Mouse (Mus musculus) WW6 (cell line): ENCODE measurements at regions not wholly inside any gene's neighbourhood (a gene's known extent, or its start where the extent isn't known, plus 50 kb on each side); places are given as distances from the start of the nearest gene placed in this dataset.
A peak's percentile ranks its signal among the peaks of the same experiment; 100 is the strongest.

Experiments used
- DNase-seq: peaks from one replicate; pipeline ENCODE4 v3.0.0-alpha.2; 2013; ENCODE audit warnings: low read depth, low spot score

DNA sequence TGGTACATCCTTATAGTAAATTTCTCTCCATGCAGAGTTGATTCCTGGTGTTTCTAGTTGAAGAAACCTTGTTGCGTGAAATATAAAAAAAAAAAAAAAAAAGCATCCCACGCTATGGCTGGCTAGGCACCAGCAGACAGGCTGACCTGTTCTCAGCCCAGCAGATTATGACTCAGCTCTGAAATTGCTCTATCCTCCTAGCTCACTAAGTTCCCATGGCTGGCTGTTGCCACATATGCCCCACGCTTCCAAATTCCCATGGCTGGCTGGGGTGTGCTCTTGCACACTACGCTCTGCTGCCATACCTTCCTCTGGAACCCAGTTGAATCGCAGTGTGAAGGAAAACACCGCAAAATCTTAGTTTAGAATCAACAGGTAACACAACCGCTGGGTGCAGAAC lies 270.1 kb downstream of the Mid1ip1 start:
- DNase-seq: no peak

DNA sequence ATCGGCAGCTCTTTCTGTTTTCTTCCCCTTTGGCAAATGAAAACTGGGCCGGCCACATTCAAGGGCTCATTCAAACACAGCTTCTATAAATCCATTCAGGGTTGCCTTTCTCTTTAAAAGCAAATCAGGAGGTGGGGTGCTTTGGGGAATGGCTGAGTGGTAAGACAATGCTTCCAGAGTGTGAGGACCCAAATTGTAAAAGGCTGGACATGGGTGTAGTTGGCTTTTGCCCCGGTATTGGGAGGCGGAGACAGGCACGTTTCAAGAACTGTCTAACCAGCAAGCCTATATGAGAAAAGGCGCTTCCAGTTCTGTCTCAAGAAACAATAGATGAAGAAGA lies 277.0 kb downstream of the Mid1ip1 start:
- no peak for DNase-seq

DNA sequence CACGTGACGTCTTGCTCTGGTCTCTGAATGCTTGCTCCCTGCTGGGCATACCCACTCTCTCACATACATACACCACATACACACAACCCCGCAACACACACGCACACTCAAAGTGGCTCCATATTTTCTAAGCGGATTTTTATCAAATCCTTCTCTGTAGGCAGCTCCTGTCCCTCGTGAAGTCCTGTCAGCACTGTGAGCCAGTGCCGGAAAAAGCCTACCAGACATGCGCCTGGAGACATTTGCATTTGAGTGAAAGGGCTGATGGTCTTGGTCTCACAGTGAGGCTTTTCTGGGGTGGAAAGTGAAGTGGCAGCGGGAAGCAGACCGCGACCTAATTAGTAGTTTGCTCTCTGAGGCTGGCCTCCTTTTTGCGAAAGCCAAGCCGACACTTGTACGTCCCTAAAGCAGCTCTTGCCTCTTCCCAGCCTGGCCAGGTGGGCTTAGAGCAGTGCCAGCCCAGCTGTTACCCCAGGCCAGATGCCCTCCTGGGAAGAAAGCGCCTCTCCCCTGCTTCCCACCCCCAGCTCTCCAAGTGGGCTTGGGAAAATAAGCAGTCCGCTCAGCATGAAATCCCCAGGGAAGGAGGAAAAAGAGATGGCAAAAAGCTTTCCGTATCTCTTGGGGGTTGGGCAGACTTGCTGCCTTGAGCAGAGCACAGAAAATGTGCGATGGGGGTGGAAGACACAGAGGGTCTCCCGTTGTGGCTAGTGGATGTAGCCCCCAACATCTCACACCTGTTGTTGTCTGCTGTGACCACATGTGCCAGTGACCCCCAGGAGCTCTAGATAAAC lies 277.6 kb downstream of the Mid1ip1 start:
- DNase-seq: no peak

DNA sequence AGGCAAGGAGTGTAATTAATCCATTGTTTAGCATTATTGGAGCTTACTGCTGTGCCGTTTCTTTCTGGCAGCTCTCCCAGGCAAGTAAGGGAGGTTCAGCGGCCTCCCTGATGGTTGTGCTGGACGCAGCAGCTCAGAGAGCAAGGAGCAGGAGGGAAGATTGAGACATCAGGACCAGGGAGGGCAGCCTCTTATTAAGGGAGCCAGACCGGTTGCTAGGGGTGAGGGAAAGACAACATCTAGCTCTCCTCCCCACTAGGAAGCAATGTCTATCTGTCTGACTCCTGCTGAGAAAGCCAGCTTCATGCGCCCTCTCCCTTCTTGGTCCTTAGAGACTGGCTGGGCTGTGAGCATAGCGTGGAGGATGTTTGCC lies 278.2 kb downstream of the Mid1ip1 start:
- no peak for DNase-seq

DNA sequence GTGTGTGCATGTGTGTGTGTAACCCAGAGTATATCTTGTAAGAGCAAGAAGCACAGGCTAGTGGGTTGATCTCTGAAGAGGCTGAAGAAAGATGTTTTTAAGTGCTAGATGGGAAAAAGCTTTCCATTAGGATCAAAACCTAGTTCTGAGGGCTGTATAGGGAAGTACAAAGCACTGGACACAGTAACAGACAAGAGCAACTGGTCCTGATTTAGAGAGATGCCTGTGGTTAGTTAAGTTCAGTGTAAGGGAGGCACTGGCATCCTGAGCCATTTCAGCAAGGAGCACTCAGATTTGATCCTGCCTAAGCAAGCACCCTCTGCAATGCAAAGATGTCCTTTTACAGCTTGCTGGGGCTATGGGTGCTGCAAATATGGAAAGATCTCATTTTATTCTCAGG lies 280.1 kb downstream of the Mid1ip1 start:
- DNase-seq: no peak

DNA sequence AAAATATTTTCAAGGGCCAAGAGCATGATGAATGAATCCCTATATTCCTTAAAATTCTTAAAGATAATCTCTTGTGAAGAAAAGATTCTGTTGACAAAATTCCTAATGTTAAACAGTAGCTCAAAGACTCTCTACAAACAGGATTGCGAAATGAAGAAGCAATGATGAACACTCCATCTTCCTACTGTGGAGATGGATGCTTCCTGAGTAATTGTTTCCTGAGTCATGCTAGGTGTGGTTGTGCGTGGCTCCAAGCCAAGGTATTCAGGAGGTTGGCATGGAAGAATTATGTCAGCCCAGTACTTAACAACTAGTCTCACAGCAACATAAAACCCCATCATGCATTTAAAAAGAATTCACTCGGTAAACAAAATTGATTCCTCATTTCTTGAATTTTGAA lies 286.4 kb downstream of the Mid1ip1 start:
- DNase-seq: no peak

DNA sequence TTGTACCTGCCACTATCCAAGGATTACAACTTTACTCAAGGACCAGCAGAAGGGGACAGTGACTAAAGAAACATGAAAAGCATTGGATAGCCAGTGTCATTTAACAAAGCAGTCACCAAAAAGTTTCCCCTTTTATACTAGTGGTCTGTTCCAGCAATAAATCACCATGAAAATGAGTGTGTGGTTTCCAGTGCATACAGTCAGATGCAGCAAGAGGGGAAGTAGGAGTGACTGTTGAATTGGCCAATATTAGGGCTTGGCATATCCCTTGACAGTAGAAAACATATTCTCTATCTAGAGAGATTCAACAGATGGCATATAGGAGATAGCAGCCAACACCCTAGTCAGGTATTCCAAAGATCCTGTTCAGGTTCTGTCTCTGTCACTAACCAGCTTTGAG lies 259.8 kb upstream of the H2al1a start:
- DNase-seq: no peak

DNA sequence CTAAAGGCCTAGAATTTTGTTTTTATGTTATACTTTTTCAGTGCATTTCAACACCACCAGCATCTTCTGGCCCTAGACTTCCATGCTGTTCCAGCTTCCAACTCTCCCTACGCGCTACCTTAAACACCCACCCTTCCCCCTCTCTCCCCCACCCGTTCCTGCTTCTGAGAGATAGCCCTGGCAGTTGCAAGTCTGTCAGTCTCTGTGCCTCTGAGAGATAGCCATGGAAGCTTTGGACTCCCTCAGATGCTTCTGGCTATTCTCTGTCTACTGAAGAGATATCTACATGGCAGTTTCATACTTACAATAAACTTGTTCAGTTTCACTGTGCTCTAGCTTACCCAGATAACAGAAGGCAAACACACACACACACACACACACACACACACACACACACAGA lies 252.3 kb upstream of the H2al1a start:
- DNase-seq: no peak

DNA sequence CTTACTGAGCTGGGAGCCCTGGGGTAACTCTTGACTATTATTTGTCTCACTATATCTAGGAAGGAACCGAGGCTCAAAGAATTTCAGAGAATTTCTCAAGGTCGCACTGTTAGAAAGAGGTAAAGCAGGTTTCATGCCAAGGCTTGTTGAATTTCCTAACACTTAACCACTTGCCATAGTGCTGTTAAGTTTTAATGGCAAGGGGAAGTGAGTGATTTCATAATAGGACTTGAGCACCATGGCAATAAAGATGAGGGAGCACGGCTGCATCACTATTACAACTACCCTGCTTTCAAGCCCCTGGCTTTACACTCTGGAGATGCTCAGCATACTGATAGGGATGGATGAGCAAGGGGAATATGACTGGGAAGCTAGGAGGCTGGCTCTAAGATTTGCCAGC lies 216.9 kb upstream of the H2al1a start:
- no peak for DNase-seq

DNA sequence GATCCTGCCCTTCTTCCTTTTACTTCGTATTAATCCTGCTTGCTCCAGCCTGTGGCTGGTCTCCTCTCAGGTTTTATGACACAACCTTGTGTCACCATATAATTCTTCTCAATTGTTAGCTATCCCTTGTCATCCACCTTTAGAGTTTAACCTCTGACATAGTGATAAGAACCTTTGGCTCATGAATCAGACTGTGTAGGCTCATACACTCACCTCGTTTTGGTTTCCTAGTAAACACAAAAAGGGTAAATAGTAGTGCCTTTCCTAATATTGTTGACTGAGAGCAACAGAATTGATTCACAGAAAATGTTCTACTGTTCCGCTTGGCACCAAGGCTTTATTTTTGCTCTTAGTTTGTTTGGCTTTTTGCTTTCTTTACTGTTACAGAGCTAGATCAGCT lies 216.2 kb upstream of the H2al1a start:
- DNase-seq: no peak

DNA sequence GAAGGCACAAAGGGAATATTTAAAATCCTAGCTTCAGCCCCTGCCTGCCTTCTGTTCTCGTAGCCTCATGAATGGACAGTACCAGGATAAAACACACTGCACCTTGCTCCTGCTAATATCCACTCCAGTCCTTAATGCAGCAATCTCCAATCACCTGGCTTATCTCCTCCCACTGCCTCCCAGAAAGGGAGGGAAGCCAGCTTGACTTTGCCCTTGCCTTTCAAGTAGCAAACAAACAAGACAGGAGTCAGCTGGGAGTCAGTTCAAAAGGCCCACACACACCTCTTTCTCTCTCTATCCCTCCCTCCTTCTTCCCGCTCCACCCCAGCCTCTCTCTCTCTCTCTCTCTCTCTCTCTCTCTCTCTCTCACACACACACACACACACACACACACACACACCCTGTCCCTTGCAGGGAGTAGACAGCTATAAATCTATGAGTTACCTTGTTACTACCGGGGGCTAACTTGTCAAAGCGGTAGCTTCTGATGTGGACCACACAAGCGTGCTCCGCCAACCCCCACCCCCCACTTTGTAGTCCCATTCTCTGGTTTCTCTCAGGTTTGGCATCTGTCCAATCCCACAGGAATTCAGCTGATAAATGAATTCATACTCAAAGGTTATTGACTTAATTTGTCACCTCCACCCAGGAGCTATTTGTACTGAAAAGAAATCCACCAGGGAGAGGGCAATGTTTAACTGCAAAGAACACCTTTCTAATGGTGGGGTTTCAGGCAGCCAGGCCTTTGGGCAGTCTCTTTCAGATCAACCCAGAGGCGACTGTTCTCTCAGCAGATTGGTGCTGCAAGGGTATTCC lies 212.6 kb upstream of the H2al1a start:
- DNase-seq: no peak

DNA sequence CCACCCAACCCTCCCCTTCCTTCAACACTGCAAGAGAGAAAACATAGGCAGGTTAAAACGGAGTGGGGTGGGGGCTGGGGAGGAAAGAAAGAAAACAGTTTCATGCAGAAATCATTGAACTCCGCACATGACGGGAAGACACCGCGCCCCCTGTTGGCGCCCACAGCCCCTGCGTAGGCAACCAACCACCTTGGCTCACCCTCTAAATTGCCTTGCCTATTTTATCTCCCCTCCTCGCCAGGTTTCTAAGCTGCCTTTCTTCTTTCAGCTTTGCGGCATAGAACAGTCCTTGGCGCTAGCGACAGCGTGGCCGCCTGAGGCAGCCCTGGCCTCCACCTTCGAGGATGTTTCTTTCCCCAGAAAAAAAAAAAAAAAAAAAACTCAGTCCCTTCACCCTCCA lies 211.1 kb upstream of the H2al1a start:
- no peak for DNase-seq

DNA sequence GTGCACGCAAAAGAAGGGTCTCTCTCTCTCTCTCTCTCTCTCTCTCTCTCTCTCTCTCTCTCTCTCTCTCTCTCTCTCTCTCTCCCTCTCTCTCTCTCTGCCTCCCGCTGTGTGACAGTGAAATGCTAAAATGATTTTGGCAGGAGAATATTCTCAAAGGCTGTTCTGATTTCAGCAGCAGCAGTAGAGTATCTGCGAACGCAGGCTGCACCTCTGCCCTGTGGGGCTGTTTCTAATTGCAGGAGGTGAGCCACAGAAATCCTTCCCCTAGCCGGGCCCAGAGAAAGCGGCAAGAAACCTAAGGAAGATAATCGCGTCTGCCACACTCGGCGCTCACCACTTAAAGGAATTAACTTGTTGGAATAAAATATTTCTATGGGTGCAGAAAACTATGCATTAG lies 210.6 kb upstream of the H2al1a start:
- DNase-seq: no peak

DNA sequence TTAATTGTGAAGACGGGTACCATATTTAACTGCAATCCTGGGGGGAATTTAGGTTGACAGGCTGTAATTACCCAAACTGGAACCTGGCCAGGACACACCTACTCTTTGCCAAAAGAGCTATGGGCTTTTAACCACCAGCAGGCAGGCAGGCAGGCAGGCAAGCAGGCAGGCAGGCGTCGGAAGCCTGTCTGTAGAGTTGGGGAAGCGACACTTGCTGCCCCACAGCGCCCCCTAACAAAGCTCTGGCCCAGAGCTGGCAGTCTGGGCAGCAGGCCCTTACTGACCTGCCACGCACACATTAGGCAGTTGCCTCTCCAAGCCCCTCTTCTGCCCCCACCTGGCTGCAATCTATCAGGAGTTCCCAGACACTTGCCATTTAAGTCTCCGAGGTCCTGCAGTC lies 208.6 kb upstream of the H2al1a start:
- peak; percentile 16 for DNase-seq

DNA sequence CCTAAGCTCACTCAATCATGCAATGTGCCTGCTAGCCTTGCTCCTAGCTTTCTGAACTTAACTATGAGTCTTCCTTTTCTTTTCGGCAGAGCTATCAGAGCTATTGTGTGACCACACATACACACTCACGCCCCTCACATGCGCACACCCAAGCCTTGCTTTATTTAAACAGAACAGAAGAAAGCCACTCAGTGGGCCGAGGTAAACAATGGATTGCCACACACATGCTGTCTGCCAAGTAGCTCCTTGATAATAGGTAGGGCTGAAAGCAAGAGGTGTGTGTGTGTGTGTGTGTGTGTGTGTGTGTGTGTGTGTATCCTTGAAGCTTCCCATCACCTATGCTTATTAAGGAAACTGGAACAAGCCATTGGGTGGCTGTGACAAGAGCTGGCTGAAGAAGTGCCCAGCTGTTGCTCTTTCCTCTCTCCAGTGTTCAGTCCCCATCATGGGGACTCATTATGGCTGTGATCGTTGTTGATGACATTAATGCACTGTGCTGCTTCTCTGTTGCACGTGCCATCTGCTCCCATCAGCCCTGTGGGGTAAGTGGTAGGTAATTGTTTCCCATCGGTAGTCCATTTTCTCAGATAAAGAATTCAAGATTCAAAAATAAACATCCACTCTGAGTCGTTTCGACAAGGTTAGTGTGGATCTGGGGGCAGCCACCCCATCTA lies 201.3 kb upstream of the H2al1a start:
- DNase-seq: no peak

DNA sequence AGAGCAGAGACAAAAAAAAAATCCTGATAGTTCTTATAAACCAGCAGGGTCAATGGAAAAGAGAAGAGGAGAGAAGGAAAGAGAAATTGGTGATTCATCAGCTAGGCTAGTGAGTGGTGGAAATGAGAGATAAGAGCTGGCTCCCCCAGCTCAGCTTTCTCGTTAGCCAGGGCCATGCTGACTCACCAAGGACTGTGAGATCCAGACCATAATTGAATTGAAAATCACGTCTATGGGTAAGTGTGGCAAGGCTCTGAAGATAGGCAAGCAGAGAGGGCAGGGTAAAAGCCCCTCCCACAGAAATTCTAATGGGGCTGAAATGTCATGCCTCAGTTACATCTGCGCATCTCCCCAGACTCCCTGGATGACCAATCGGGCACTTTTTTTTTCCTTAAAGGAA lies 200.7 kb upstream of the H2al1a start:
- no peak for DNase-seq

DNA sequence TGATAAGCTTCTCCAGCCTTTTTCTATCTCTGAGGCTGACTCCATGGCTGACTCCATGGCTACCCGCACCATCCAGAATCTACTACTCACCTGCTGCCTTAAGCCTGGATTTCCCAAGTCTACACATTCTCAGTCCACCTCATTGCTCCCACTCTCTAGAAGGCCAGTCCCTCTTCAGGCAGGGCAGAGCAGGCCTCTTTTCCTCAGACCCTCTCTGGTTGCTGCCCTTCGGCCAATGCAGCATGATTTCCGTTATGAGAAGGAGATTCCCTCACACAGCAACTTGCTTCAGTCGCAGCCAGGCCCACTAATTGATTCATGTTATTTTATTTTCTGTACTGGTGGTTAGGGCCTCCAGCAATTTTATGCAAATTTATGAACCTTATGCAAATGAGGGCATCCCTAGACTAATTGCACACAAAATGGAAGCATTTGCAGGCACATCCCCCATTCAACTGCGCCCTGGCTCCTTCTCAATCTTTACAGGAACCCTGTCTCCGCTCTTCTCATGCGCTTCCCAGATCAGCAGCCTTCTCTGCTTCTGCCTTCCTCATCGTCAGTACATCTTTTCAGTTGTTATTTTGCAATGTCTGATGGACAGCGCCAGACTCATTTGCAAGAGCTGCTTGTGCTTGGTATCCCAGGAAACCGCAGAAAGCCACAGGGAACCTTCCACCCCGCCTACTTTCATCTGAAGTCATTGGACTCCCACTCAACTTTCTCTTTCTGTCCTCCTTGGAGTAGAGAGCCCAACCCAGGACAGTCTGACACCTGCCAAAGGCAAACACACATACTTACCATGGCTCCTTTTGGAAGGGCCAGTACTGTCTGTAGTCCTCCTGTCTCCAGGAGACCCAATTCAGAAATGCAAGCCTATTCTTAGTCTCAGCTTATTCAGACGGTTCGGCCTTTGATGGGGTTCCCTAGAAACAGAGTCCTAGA lies 199.6 kb upstream of the H2al1a start:
- DNase-seq: no peak

DNA sequence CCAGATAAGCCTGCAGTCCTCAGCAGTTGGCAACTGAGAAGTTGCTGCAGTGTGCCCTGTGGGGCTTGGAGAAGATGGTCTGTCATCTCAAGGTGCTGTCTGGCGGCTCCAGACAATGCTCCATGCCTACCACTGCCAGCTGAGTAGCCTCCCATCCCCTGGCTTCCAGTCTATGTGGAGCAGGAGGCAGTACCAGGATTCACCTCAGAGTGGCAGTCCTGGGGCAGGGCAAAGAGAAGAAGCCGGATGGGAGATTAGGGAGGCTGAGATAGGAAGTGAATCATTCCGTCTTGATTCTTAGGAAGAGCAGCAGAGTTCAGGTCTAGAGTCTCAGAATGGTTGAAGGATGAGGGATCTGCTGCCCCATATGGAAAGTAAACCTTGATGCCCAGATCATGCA lies 198.1 kb upstream of the H2al1a start:
- no peak for DNase-seq

DNA sequence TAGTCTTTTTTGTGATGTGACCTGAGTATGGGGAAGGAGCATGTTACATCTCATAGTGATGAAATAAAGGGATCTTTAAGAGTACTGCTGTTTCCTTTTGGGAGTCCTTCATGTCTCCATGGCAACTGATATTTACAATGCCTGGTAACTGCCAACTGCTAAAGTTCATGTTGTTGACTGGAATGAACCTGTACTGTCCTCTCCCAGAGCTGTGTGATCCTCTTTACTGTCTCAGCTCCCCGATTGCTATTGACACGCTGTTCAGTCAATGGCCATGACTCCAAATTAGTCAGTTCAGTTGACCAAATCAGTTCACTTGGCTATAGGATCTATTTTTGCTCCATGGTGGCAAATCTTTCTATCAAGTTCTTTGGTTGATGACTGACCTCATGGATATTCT lies 167.8 kb upstream of the H2al1a start:
- DNase-seq: no peak

DNA sequence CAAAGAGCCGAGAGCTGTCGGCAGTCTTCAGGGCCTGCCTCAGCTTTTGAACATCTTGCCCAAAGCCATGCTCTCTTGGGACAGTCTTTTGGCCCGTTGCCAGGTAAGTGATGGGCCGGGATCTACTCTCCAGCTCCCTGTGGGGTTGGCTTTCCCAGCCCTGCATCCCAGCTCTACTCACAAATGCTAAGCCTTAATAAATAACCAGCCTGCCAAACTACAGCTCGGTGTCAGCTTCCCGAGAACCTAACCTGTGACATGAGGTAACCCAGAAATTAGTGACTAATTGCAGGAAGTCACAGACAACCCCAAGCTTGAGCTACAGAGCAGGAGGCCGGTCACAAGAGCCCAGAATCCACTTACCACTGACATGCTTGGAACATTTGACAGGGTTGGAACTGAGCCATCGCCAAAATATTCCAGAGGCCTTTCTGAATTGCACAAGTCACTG lies 159.1 kb upstream of the H2al1a start:
- no peak for DNase-seq

DNA sequence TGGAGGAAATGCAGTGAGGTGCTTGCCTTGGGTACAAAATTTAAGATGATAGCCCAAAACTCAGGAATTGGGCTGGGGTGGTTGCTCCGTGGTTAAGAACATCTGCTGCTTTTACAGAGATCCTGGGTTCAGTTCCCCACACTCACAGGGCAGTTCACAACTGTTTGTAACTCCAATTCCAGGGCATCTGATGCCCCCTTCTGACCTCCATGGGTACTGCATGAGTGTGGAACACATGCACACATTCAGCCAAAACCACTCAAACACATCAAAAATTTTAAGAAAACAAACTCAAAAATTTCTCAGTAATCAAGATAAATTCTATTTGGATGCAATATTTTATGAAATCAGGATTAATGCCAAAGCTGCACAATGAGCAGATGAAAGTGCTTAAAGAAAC lies 157.8 kb upstream of the H2al1a start:
- no peak for DNase-seq

DNA sequence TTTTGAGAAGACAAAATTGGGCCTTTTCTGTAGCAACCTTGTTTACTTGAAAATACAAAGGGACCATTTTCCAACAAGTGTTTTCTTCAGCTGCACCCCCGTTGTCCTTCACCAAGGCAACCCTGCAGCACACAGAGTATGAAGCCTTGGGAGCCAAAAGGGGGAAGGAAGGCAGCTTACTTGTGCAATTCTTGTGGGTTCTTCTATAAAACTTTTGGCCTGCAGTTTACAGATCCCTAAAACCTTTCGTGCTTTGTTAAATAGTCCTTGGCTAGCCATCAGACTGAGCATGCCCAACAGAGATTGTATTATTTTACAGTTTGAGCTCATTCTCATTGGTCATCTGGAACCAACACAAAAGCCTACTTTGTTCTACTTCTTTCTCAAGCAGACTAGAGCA lies 140.6 kb upstream of the H2al1a start:
- no peak for DNase-seq
